Comparison of ENCODE assay signal across 24 mouse cellular contexts in the genomic region with DNA sequence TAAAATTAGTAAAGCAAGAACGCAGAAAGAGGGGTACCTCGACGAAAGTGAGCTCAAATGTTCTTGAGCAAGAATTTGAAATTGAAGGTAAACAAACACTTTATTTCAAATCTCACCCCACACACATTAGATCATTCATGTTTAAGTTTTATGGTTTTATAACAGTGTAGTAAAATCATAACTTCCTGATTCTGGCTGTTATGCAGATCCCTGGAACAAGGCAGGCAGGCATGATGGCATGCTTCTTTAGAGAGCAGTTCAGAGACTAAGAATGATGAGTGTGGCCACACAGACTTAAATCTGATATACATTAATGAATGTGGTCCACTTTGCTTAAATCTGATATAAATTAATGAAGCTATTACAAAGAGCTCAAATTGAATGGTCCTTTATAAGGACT. TPM values are rescaled to one million over a fixed set of nuclear protein-coding genes. Genes with fewer than 3 reads are reported as not detected.
DNase-seq lines count a peak whose midpoint lies in the region; ATAC-seq and TF ChIP-seq lines count a peak whose summit lies in the region.
"Had no signal": no experiment of that assay in that cellular context is flagged by ENCODE, and none has a peak within 500 bp of the region (broad histone marks: within the 10 kb centered on the region; RNA-seq: fewer than 3 reads in every experiment).

No protein-coding gene starts in this region.

- TF ChIP-seq POLR2A in kidney, adult 2 months (IDR thresholded peaks at IDR 0.05; ENCODE audit: low read depth, low read length) = no peak
- no peak for TF ChIP-seq POLR2A in small intestine, adult 2 months (IDR thresholded peaks at IDR 0.05; ENCODE audit: low read depth, low read length)

- no peaks in the 10 kb centered on the region for H3K27me3 ChIP-seq in kidney, adult 2 months (replicated peaks; ENCODE audit: control insufficient read depth, insufficient read depth, low read length)
- H3K27me3 ChIP-seq in intestine, embryonic 16.5 days (replicated peaks; ENCODE audit: control insufficient read depth, insufficient read depth, low read length) = no peaks in the 10 kb centered on the region
- no peaks in the 10 kb centered on the region for H3K27me3 ChIP-seq in small intestine, adult 2 months (ENCODE audit: control insufficient read depth, insufficient read depth, low read length)
- H3K27me3 ChIP-seq: CH12.LX; embryonic facial prominence, embryonic 12.5 days; forebrain, embryonic 13.5 days; forebrain, embryonic 15.5 days had no signal

- H3K9me3 ChIP-seq in intestine, embryonic 16.5 days (ENCODE audit: control insufficient read depth, low read length) = no peaks in the 10 kb centered on the region
- H3K9me3 ChIP-seq: embryonic facial prominence, embryonic 10.5 days; embryonic facial prominence, embryonic 12.5 days; forebrain, embryonic 13.5 days; forebrain, embryonic 15.5 days; G1E had no signal

- no peak overlapping the region for H3K9ac ChIP-seq in intestine, embryonic 16.5 days (ENCODE audit: low read depth, low read length)
- H3K9ac ChIP-seq: embryonic facial prominence, embryonic 12.5 days; forebrain, embryonic 13.5 days; forebrain, embryonic 15.5 days; forebrain, postnatal 0 days had no signal

- no peak for DNase-seq in kidney, adult 2 months
- no peak for DNase-seq in kidney, postnatal 10 days
- DNase-seq in cerebellum, adult 11 months = no peak
- DNase-seq in layer of hippocampus, postnatal 14 days (ENCODE audit: low spot score in 2 of 2) = no peak
- DNase-seq: adrenal gland, adult 8-10 months; adrenal gland, postnatal 25 days; B cell, adult 2 months; cerebellum, adult 11-12 months; cerebellum, adult 2 months; cerebellum, adult 9-10 months; cerebellum, postnatal 10 days; cerebellum, postnatal 25 days; forebrain, postnatal 0 days had no signal

- peak; percentile 82 for ATAC-seq in intestine, embryonic 16.5 days
- ATAC-seq: activated CD4-positive, CD25-positive, alpha-beta regulatory T cell, adult 4 months; CD4-positive, CD25-positive, alpha-beta regulatory T cell, adult 4 months; forebrain, embryonic 13.5 days; forebrain, embryonic 15.5 days; forebrain, postnatal 0 days; Patski had no signal

- no peaks in the 10 kb centered on the region for H3K36me3 ChIP-seq in kidney, adult 2 months (ENCODE audit: control insufficient read depth, insufficient read depth, low read length)
- no peaks in the 10 kb centered on the region for H3K36me3 ChIP-seq in intestine, embryonic 16.5 days (ENCODE audit: control insufficient read depth, insufficient read depth, low read length)
- no peaks in the 10 kb centered on the region for H3K36me3 ChIP-seq in small intestine, adult 2 months (ENCODE audit: control insufficient read depth, insufficient read depth, low read length)
- H3K36me3 ChIP-seq: embryonic facial prominence, embryonic 10.5 days; embryonic facial prominence, embryonic 12.5 days; forebrain, embryonic 15.5 days had no signal

- H3K4me2 ChIP-seq in intestine, embryonic 16.5 days (ENCODE audit: low read depth, low read length) = no peak overlapping the region
- H3K4me2 ChIP-seq: embryonic facial prominence, embryonic 12.5 days; forebrain, embryonic 13.5 days; forebrain, embryonic 15.5 days had no signal

- no peak overlapping the region for H3K4me3 ChIP-seq in kidney, adult 2 months (ENCODE audit: insufficient read depth, low read depth, low read length)
- H3K4me3 ChIP-seq in intestine, embryonic 16.5 days (ENCODE audit: low read length) = no peak overlapping the region
- H3K4me3 ChIP-seq in small intestine, adult 2 months (ENCODE audit: low read depth, low read length) = no peak overlapping the region
- H3K4me3 ChIP-seq: embryonic facial prominence, embryonic 10.5 days; embryonic facial prominence, embryonic 12.5 days; forebrain, embryonic 13.5 days; forebrain, embryonic 15.5 days had no signal

- 79% methylated on average over 3 of the region's 3 CpGs for WGBS in kidney, adult 2 months
- 55% methylated on average over 3 of the region's 3 CpGs for WGBS in intestine, embryonic 16.5 days
- WGBS in small intestine, adult 2 months = 25% methylated on average over 3 of the region's 3 CpGs

- H3K27ac ChIP-seq in kidney, adult 2 months (ENCODE audit: insufficient read depth, low read depth, low read length) = peak overlapping the region; percentile 31
- no peak overlapping the region; the same call in 1 of the 2 replicates for H3K27ac ChIP-seq in intestine, embryonic 16.5 days (ENCODE audit: low read length)
- peak overlapping the region; percentile 65; the same call in 1 of the 2 replicates for H3K27ac ChIP-seq in small intestine, adult 2 months (ENCODE audit: insufficient read depth, low read depth, low read length)
- H3K27ac ChIP-seq: embryonic facial prominence, embryonic 10.5 days; embryonic facial prominence, embryonic 12.5 days; forebrain, embryonic 13.5 days; forebrain, embryonic 15.5 days had no signal

- H3K4me1 ChIP-seq in kidney, adult 2 months (ENCODE audit: control insufficient read depth, insufficient read depth, low read length) = peaks cover 17% of the 10 kb centered on the region; the same call in 1 of the 2 replicates
- no peaks in the 10 kb centered on the region for H3K4me1 ChIP-seq in intestine, embryonic 16.5 days (ENCODE audit: control insufficient read depth, insufficient read depth, low read length)
- H3K4me1 ChIP-seq in small intestine, adult 2 months (ENCODE audit: control insufficient read depth, insufficient read depth, insufficient read length, low read length) = peaks cover 26% of the 10 kb centered on the region
- H3K4me1 ChIP-seq: embryonic facial prominence, embryonic 10.5 days; embryonic facial prominence, embryonic 12.5 days; forebrain, embryonic 13.5 days; forebrain, embryonic 15.5 days had no signal

- TF ChIP-seq CTCF in kidney, adult 2 months (conservative IDR thresholded peaks at IDR 0.05; ENCODE audit: insufficient read depth, insufficient read length, low read depth, low read length) = no peak
- no peak for TF ChIP-seq CTCF in small intestine, adult 2 months (IDR thresholded peaks at IDR 0.05; ENCODE audit: extremely low read depth, insufficient read length, insufficient replicate concordance, low read depth, low read length)

RNA-seq across cellular contexts. Expression of gene Pdss1, which starts 18.7 kb away (rescaled TPM):
- polyA plus RNA-seq in kidney, adult 2 months (2012; rRNA removed) = 8.9 and 9.9 TPM in 2 replicates
- polyA plus RNA-seq in intestine, embryonic 16.5 days (2015; fragmentation: Nextera tagmentation; extraction: Ambion mirVana) = 39.5 and 40.5 TPM in 2 replicates
- 9.2 and 13.1 TPM in 2 replicates for polyA plus RNA-seq in small intestine, adult 2 months (2012; rRNA removed)
- total RNA-seq in layer of hippocampus, postnatal 14 days (2021) = 10 to 100 TPM; 17.3 to 18.3 TPM
